Mouse (Mus musculus): ENCODE results near the gene Ispd.

Gene Ispd

GRCm38 (mm10) chr12:36584828-36585227 lies 203.6 kb downstream of the Ispd start:
- TF ChIP-seq GATA4 (IDR thresholded peaks at IDR 0.05; ENCODE audit: insufficient replicate concordance, low read length): no peak

GRCm38 (mm10) chr12:36597539-36598250 lies 216.4 kb downstream of the Ispd start:
- no peak for TF ChIP-seq GATA4 (IDR thresholded peaks at IDR 0.05; ENCODE audit: insufficient replicate concordance, low read length)

GRCm38 (mm10) chr12:36621960-36622736 lies 240.9 kb downstream of the Ispd start:
- TF ChIP-seq GATA4 (IDR thresholded peaks at IDR 0.05; ENCODE audit: insufficient replicate concordance, low read length): no peak

- no peak for TF ChIP-seq GATA4 (IDR thresholded peaks at IDR 0.05; ENCODE audit: insufficient replicate concordance, low read length)
Observed at GRCm38 (mm10) chr12:36627204-36627603, 246.0 kb downstream of the Ispd start.

GRCm38 (mm10) chr12:36632427-36632826 lies 251.2 kb downstream of the Ispd start:
- no peak for TF ChIP-seq GATA4 (IDR thresholded peaks at IDR 0.05; ENCODE audit: insufficient replicate concordance, low read length)

- no peak for TF ChIP-seq GATA4 (IDR thresholded peaks at IDR 0.05; ENCODE audit: insufficient replicate concordance, low read length)
Observed at GRCm38 (mm10) chr12:36647514-36647913, 266.3 kb downstream of the Ispd start.

GRCm38 (mm10) chr12:36662496-36662895 lies 281.2 kb downstream of the Ispd start:
- TF ChIP-seq GATA4 (IDR thresholded peaks at IDR 0.05; ENCODE audit: insufficient replicate concordance, low read length): no peak

GRCm38 (mm10) chr12:36664783-36665182 lies 283.5 kb downstream of the Ispd start:
- TF ChIP-seq GATA4 (IDR thresholded peaks at IDR 0.05; ENCODE audit: insufficient replicate concordance, low read length): no peak

- TF ChIP-seq GATA4 (IDR thresholded peaks at IDR 0.05; ENCODE audit: insufficient replicate concordance, low read length): no peak
Observed at GRCm38 (mm10) chr12:36666771-36667170, 285.5 kb downstream of the Ispd start.

- TF ChIP-seq GATA4 (IDR thresholded peaks at IDR 0.05; ENCODE audit: insufficient replicate concordance, low read length): no peak
Observed at GRCm38 (mm10) chr12:36670164-36670908, 289.1 kb downstream of the Ispd start.

- TF ChIP-seq GATA4 (IDR thresholded peaks at IDR 0.05; ENCODE audit: insufficient replicate concordance, low read length): no peak
Observed at GRCm38 (mm10) chr12:36670915-36671579, 289.8 kb downstream of the Ispd start.

- TF ChIP-seq GATA4 (IDR thresholded peaks at IDR 0.05; ENCODE audit: insufficient replicate concordance, low read length): no peak
Observed at GRCm38 (mm10) chr12:36674481-36674880, 293.2 kb downstream of the Ispd start.

- no peak for TF ChIP-seq GATA4 (IDR thresholded peaks at IDR 0.05; ENCODE audit: insufficient replicate concordance, low read length)
Observed at GRCm38 (mm10) chr12:36678220-36678619, 297.0 kb downstream of the Ispd start.

GRCm38 (mm10) chr12:36680883-36681505 lies 299.7 kb downstream of the Ispd start:
- TF ChIP-seq GATA4 (IDR thresholded peaks at IDR 0.05; ENCODE audit: insufficient replicate concordance, low read length): no peak

GRCm38 (mm10) chr12:36681779-36682178 lies 300.5 kb downstream of the Ispd start:
- no peak for TF ChIP-seq GATA4 (IDR thresholded peaks at IDR 0.05; ENCODE audit: insufficient replicate concordance, low read length)
